Mouse (Mus musculus) G1E (cell line): ENCODE data around the gene Itga9.

Source experiments
- CTCF ChIP-seq: IDR thresholded peaks from 2 replicates; pipeline ENCODE4 v1.5.1; 2012; ENCODE audit warnings: low read depth, low read length, inconsistent platforms, mixed read lengths
- GATA1 ChIP-seq: IDR thresholded peaks from 2 replicates; pipeline ENCODE4 v1.6.1; 2012; ENCODE audit warnings: borderline replicate concordance, low read length, inconsistent platforms, mixed read lengths
- TAL1 ChIP-seq: conservative IDR thresholded peaks from 2 replicates; pipeline ENCODE4 v1.6.1; 2012; ENCODE audit warnings: low read depth, low read length, inconsistent platforms, mixed read lengths

DNA sequence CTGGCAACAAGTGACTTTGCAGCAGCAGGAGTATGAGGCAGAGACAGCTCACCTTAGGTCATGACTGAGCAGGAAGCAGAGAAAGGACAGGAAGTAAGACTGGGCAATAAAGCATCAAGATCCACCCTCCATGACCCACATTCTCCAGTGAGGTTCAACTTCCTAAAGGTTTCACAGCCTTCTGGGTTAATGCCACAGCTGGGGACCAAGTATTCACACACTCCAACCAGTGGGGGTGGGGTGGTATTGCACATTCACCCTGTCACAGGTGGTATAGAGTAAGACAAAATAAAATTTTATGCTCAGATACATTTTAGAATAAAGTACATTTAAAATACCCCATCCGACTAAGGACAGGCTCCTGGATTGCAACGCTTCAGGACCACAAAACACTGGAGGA lies 112.0 kb downstream of the Itga9 start:
- TF ChIP-seq CTCF (no peak), GATA1 (no peak), TAL1 (no peak)
